15 mouse cellular contexts compared by ENCODE assay signal in genomic region chr1:191421426-191421999, GRCm38 (mm10). TPM values are rescaled to one million over a fixed set of nuclear protein-coding genes. Genes with fewer than 3 reads are reported as not detected.
DNase-seq lines count a peak whose midpoint lies in the region; ATAC-seq and TF ChIP-seq lines count a peak whose summit lies in the region.
"Had no signal": no experiment of that assay in that cellular context is flagged by ENCODE, and none has a peak within 500 bp of the region (broad histone marks: within the 10 kb centered on the region; RNA-seq: fewer than 3 reads in every experiment).

No protein-coding gene starts in this region.

- no peak for TF ChIP-seq EP300 in heart, postnatal 0 days (IDR thresholded peaks at IDR 0.05; ENCODE audit: low read depth)

- H3K4me1 ChIP-seq in heart, postnatal 0 days (ENCODE audit: control insufficient read depth, insufficient read depth): peaks cover 22% of the 10 kb centered on the region
- H3K4me1 ChIP-seq in limb, embryonic 10.5 days: peaks cover 62% of the 10 kb centered on the region
- H3K4me1 ChIP-seq in hindbrain, postnatal 0 days (ENCODE audit: insufficient read depth, low read length): no peaks in the 10 kb centered on the region
- H3K4me1 ChIP-seq in forebrain, postnatal 0 days (ENCODE audit: insufficient read depth): no peaks in the 10 kb centered on the region

- WGBS in heart, postnatal 0 days: 45% methylated on average over 1 of the region's 1 CpGs
- 44% methylated on average over 1 of the region's 1 CpGs for WGBS in limb, embryonic 10.5 days
- WGBS in hindbrain, postnatal 0 days: 71% methylated on average over 1 of the region's 1 CpGs
- 39% methylated on average over 1 of the region's 1 CpGs for WGBS in forebrain, postnatal 0 days

- DNase-seq in heart, postnatal 0 days (ENCODE audit: low spot score): no peak
- no peak for DNase-seq in heart, adult 18-20 months
- DNase-seq in adipocyte (ENCODE audit: low spot score): peak; percentile 63
- no peak for DNase-seq in limb, embryonic 10.5 days (ENCODE audit: low spot score)
- no peak for DNase-seq in hindbrain, postnatal 0 days (ENCODE audit: low spot score)
- DNase-seq in forebrain, postnatal 0 days: no peak
- DNase-seq: cerebellum, adult 9-11 months; right cerebral cortex, postnatal 25 days had no signal

- no peak overlapping the region for H3K4me3 ChIP-seq in heart, postnatal 0 days (ENCODE audit: low read depth, low read length)
- H3K4me3 ChIP-seq in limb, embryonic 10.5 days: no peak overlapping the region
- no peak overlapping the region for H3K4me3 ChIP-seq in hindbrain, postnatal 0 days (ENCODE audit: low read length)
- no peak overlapping the region for H3K4me3 ChIP-seq in forebrain, postnatal 0 days (ENCODE audit: low read depth, low read length)
- H3K4me3 ChIP-seq: embryonic facial prominence, embryonic 13.5 days; layer of hippocampus, adult 2 months; limb, embryonic 12.5 days; midbrain, embryonic 10.5 days had no signal

- no peak overlapping the region for H3K9ac ChIP-seq in heart, postnatal 0 days (replicated peaks; ENCODE audit: low read depth, low read length)
- no peak overlapping the region for H3K9ac ChIP-seq in hindbrain, postnatal 0 days (replicated peaks; ENCODE audit: low read length)
- no peak overlapping the region for H3K9ac ChIP-seq in forebrain, postnatal 0 days
- H3K9ac ChIP-seq: embryonic facial prominence, embryonic 13.5 days; limb, embryonic 12.5 days had no signal

- no peaks in the 10 kb centered on the region for H3K27me3 ChIP-seq in heart, postnatal 0 days (ENCODE audit: control insufficient read depth, insufficient read depth, low read length)
- H3K27me3 ChIP-seq in limb, embryonic 10.5 days (ENCODE audit: low read depth, poor library complexity, severe bottlenecking): no peaks in the 10 kb centered on the region
- no peaks in the 10 kb centered on the region for H3K27me3 ChIP-seq in hindbrain, postnatal 0 days (ENCODE audit: insufficient read depth, low read length)
- no peaks in the 10 kb centered on the region for H3K27me3 ChIP-seq in forebrain, postnatal 0 days (ENCODE audit: insufficient read depth, low read length)
- H3K27me3 ChIP-seq: embryonic facial prominence, embryonic 13.5 days; limb, embryonic 12.5 days had no signal

- no peaks in the 10 kb centered on the region for H3K36me3 ChIP-seq in heart, postnatal 0 days (replicated peaks; ENCODE audit: control insufficient read depth, insufficient read depth, low read length)
- H3K36me3 ChIP-seq in limb, embryonic 10.5 days: no peaks in the 10 kb centered on the region
- H3K36me3 ChIP-seq in hindbrain, postnatal 0 days (ENCODE audit: insufficient read depth, low read length): no peaks in the 10 kb centered on the region
- no peaks in the 10 kb centered on the region for H3K36me3 ChIP-seq in forebrain, postnatal 0 days (ENCODE audit: insufficient read depth)
- H3K36me3 ChIP-seq: embryonic facial prominence, embryonic 13.5 days; limb, embryonic 12.5 days; midbrain, embryonic 10.5 days had no signal

- H3K4me2 ChIP-seq in heart, postnatal 0 days (ENCODE audit: low read depth, low read length): peak overlapping the region; percentile 29; the same call in 1 of the 2 replicates
- H3K4me2 ChIP-seq in hindbrain, postnatal 0 days (ENCODE audit: low read depth, low read length): no peak overlapping the region
- no peak overlapping the region for H3K4me2 ChIP-seq in forebrain, postnatal 0 days (ENCODE audit: low read depth)
- H3K4me2 ChIP-seq: embryonic facial prominence, embryonic 13.5 days; limb, embryonic 12.5 days had no signal

- TF ChIP-seq CTCF in heart, postnatal 0 days (IDR thresholded peaks at IDR 0.05; ENCODE audit: low read depth): no peak
- TF ChIP-seq CTCF in hindbrain, postnatal 0 days (IDR thresholded peaks at IDR 0.05; ENCODE audit: low read depth): no peak
- no peak for TF ChIP-seq CTCF in forebrain, postnatal 0 days (IDR thresholded peaks at IDR 0.05; ENCODE audit: low read depth)

- H3K9me3 ChIP-seq in heart, postnatal 0 days (replicated peaks; ENCODE audit: control insufficient read depth, low read length): no peaks in the 10 kb centered on the region
- H3K9me3 ChIP-seq in limb, embryonic 10.5 days (replicated peaks): no peaks in the 10 kb centered on the region
- H3K9me3 ChIP-seq in hindbrain, postnatal 0 days (ENCODE audit: low read length): no peaks in the 10 kb centered on the region
- no peaks in the 10 kb centered on the region for H3K9me3 ChIP-seq in forebrain, postnatal 0 days (ENCODE audit: low read length)
- H3K9me3 ChIP-seq: embryonic facial prominence, embryonic 13.5 days; limb, embryonic 12.5 days; midbrain, embryonic 10.5 days had no signal

- H3K27ac ChIP-seq in heart, postnatal 0 days (ENCODE audit: low read depth): peak overlapping the region; percentile 98
- H3K27ac ChIP-seq in limb, embryonic 10.5 days: 0 out of 2 replicates have a peak overlapping the region, but pooled peaks have one; percentile 9
- no peak overlapping the region for H3K27ac ChIP-seq in hindbrain, postnatal 0 days
- no peak overlapping the region for H3K27ac ChIP-seq in forebrain, postnatal 0 days (ENCODE audit: low read depth, low read length)
- H3K27ac ChIP-seq: midbrain, embryonic 10.5 days had no signal

- ATAC-seq in heart, postnatal 0 days (ENCODE audit: insufficient read depth, low read depth): no peak
- peak; percentile 58 for ATAC-seq in monocyte, adult 5-6 weeks (replicated peaks; ENCODE audit: insufficient number of reproducible peaks, low FRiP score, low TSS enrichment, poor library complexity, severe bottlenecking)
- ATAC-seq in hindbrain, postnatal 0 days: no peak
- ATAC-seq in forebrain, postnatal 0 days: no peak
- ATAC-seq in megakaryocyte-erythroid progenitor cell, adult 5-6 weeks (replicated peaks; ENCODE audit: low FRiP score, low TSS enrichment, poor library complexity, severe bottlenecking): no peak
- ATAC-seq: forebrain, embryonic 14.5 days had no signal

RNA-seq across cellular contexts. Expression of gene Ppp2r5a, which starts 18.4 kb away (rescaled TPM):
- total RNA-seq in heart, postnatal 0 days (2014; rRNA removed; ENCODE audit: low replicate concordance): 109 and 125 TPM in 2 replicates
- polyA plus RNA-seq in heart, postnatal 0 days (2015; fragmentation: Nextera tagmentation; extraction: Ambion mirVana): 29.8 and 31.4 TPM in 2 replicates
- 100 to 1,000 TPM; 100 to 110 TPM for total RNA-seq in heart, adult 18-20 months (2021)
- 11.3 and 14.4 TPM in 2 replicates for polyA plus RNA-seq in limb, embryonic 10.5 days (2016; fragmentation: Nextera tagmentation; extraction: Ambion mirVana)
- 479 to 620 TPM (median 501 TPM) in 3 replicates for total RNA-seq in monocyte, adult 5-6 weeks (2017)
- 54.0 and 65.6 TPM in 2 replicates for total RNA-seq in hindbrain, postnatal 0 days (2014; rRNA removed)
- polyA plus RNA-seq in hindbrain, postnatal 0 days (2015; fragmentation: Nextera tagmentation; extraction: Ambion mirVana): 12.8 and 13.2 TPM in 2 replicates
- 36.6 and 39.2 TPM in 2 replicates for total RNA-seq in forebrain, postnatal 0 days (2014; rRNA removed)
- polyA plus RNA-seq in forebrain, postnatal 0 days (2015; fragmentation: Nextera tagmentation; extraction: Ambion mirVana): 10.1 and 11.5 TPM in 2 replicates
- total RNA-seq in megakaryocyte-erythroid progenitor cell, adult 5-6 weeks (2014; fragmentation: Nextera tagmentation): 55.0 and 74.1 TPM in 2 replicates
- total RNA-seq in megakaryocyte-erythroid progenitor cell, adult 5-6 weeks (2017): 61.8 and 97.2 TPM in 2 replicates

Comparison
In these comparisons a context has a peak if more than half of its experiments do, and no peak if none do; other contexts are left out.
1. H3K27ac ChIP-seq: peak in heart, postnatal 0 days (single experiment) and limb, embryonic 10.5 days (single experiment); none in hindbrain, postnatal 0 days (single experiment) and forebrain, postnatal 0 days (single experiment).